Mouse (Mus musculus) spleen, postnatal 14 days (tissue): ENCODE data around the gene Lrmp.
"Not testable (repeated sequence)": the region's sequence is repeated elsewhere in the genome, so short reads cannot be mapped to it uniquely, and the experiment has no call there.

Source experiments
- DNase-seq, 2 experiments: peaks; one replicate each; pipeline ENCODE4 v3.0.0; 2021 to 2022; ENCODE audit warnings: low spot score in 2 of 2

Gene Lrmp

GRCm38 (mm10) chr6:145115476-145116097 lies at the start of gene Lrmp:
Gene Lrmp, plus strand, starts transcription at chr6:145115653.
- DNase-seq: no peak

DNA sequence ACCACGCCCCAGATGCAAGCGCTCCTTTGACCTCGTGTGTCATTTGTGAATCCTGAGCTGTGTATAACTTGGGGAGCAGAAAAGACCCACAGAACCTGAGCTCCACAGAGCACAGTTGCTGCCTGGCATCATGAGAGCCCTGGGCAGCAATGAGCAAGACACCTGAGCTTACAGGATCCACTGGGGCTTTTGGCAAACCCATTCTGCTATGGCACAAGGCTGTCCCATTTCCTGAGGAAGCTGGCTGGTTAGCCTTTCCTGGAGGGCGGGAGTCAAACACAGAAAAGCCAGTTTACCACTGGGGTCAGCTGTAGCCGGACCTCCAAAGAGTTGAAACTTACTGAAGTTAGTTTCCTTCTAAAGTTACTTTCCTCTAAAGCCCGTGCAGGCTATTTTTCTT lies 49.0 kb upstream of the Lrmp start:
- DNase-seq: no peak

DNA sequence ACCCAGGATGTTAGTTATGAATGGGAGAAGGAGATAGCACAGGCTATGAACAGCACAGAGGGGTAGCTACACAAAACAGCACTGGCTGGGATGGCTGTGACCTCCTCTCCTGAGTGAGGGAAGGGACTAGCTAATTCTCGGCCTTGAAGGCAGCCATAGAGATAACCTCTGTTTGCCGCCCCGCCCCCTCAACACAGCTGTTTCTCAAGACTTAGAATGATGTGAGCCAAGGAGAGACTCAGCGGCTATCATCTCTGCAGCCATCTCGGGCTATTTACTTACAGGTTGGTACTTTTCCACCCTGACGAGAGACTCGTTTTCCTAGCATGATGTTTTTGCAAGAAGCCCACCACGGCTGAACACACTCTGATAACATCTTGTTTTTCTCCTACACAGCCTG lies 47.8 kb upstream of the Lrmp start:
- no peak for DNase-seq

- no peak for DNase-seq
Measured at GRCm38 (mm10) chr6:145069397-145069796, 46.1 kb upstream of the Lrmp start.

DNA sequence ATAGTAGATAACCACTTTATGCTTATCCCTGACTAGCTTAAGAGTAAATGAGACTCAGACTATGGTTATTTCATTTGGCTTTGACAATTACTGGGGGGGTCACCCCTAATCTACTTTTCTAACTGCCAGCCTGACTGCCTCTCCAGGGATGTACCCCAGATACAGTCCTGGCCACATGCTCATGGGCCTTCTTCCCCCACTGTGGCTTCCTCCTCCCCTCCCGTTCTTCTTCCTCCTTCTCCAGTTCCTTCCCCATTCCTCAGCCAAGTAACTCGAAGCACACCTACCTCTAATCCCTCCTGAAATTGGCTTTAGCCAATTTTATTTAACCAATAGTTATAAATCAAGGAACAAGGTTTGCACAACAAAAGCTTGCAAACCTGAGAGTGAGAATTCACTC lies 45.5 kb upstream of the Lrmp start:
- no peak for DNase-seq

DNA sequence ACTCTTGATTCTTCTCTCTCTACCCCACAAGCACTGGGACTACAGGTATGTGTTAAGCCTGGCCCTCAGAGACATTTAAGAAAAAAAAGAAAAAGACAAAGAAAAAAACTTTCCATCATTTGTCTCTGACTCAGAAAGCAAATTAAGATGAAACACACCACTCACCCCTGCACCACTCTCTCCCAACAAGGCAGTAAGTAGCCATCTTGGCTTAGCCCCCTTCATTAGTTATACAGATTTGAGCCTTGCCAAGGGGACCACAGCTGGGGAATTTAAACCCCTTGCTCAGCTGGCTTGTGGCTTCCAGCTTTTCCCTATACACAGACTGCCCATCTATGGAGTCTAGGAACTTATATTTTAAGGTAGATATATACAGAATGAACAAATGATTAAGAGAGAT lies 41.0 kb upstream of the Lrmp start:
- DNase-seq: no peak

- no peak for DNase-seq
Measured at GRCm38 (mm10) chr6:145075088-145075547, 40.3 kb upstream of the Lrmp start.

- no peak for DNase-seq
Measured at GRCm38 (mm10) chr6:145075548-145076224, 39.8 kb upstream of the Lrmp start, which contains the start of gene Bcat1. Gene Bcat1, minus strand, starts transcription at chr6:145076184.

DNA sequence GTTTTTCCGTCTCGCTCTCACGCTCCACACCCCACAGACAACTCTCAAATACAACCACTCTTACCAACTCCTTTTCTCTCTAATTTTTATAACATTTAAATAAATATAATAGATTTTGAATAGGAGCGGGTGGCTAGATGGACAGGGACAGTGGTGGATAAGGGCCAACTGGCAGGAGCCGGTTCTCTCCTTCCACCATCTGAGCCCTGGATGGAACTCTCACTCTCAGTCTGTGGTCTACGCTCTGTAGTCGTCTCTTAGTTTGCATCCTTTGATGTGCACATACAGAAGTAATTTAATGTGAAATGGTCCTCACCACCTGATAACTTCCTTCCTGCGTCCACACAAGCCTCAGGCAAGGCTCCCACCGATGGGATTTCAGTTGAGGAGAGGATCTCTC lies 39.2 kb upstream of the Lrmp start:
- no peak for DNase-seq

DNA sequence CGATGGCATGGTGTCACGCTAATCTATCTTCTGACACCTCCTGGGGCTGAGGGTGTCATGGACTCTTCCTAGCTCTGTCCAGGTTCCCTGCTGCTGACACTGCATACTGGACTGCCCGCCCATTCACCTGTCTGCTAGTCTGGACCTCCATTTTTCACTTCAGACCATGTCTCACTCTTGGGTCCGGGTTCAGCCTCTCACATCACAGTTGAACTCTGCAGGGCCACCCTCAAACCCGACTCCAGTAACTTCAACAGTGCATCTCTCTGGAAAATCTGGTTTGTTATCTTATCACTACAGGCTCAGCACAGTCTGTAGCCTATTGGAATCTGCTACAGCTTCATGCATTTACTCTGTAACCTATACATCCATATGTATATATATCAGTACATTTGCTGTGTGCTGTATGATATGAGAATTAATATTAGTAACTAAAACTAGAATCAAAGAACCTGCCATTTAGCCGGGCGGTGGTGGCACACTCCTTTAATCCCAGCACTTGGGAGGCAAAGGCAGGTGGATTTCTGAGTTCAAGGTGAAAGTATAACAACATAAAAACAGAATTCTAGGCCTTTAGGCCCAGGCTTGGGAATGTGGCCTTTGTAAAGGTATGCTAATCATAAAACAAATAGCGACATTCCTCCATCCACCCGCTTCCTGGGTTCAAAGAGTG lies 36.2 kb upstream of the Lrmp start:
- no peak for DNase-seq

DNA sequence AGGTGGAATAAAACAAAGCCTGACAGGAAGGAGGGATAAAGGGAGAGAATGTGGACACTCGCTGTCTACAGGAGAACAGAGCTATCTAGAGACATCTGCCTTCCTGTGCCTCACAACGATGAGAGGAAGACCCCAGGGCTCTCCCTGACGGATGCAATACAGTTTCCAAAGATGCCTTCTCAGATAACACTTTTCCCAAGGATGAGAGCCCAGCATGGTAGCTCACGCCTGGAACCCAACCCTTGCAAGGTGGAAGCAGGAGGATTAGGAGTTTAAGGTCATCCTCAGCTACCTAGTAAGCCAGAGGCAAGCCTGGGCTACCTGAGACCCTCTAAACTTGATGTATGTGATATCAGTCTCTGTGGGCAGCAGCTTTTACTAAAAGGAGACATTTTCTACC lies 33.7 kb upstream of the Lrmp start:
- DNase-seq: no peak

DNA sequence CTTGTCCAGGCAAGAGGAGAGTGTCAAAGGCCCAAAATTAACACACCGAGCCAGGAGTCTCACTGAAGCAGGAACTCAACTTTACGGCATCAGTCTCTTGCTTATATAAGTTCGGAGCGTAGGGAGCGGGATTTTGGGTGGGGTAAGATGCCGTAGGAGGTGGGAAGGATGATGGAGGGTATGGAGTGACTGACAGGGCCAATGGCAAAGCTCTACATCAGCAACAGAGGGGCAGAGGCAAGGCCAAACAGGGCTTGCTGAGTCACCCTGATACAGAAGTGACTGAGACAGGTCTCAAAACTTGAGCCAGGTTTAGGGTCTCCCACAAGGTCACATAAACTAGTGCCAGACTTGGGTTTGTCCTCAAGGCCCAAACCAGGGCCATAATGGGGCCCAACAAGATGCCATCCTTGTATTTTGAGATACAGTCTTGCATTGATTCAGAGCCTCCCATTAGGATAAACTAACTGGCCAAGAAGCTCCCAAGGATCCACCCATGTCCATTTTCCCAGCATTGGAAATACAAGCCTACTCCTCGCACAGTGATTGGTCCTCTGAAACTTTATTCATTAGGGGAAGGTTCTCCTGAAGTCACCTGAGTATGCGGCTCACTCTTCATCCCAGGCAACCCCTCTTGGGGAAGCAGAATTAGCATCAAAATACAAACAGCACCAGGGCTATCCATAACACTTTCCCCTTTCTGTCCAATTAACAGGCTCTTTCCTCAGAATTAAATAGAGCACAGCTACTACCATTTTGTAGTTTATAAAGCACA lies 30.9 kb upstream of the Lrmp start:
- no peak for DNase-seq

DNA sequence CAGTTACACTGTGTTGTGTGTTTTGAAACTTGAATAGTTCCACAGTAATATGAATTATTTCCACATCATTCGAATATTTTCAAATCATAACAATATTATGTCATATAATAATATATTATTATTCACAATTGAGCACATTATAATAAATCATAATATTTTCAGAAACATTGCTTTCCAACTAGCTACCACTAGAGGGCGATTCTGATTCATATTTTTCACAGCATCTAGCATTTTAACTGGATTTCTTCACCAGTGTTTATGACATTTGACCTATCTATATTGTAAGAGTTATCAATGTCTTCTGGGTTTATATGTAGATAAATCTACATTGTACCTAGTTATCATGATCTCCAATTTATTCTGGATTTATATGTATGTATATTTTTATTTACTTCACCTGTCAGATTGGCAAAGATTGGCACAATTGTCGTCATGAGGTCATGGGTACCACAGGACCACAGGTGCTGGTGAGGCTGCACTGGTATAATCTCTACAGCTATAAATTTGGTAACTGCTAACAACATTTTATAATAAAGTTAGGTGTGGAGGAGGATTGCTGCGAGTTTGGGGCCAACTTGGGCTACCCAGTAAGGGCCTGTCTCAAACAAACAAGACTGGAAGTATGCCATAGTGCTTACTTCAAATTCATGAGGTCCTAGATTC lies 26.9 kb upstream of the Lrmp start:
- DNase-seq: no peak

DNA sequence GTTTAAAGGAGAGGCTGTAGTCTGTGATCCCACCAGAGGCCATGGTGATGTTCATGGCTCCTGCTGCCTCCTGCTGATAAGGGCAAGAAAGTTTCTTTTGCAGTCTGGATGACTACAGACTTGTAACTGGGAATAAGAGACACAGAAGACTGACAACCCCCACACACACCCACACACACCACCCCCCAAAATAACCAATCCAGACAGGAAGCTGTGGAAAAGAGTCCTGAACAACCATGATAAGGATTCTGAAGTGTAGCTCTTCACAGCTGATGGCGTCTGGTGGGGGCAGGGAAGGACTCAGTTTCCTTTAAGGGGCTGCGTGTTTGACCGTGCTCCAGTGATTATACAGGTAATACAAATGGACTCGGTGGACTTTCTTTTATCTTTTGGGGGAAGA lies 26.1 kb upstream of the Lrmp start:
- no peak for DNase-seq

GRCm38 (mm10) chr6:145090201-145090863 lies 25.1 kb upstream of the Lrmp start:
- no peak for DNase-seq

- no peak for DNase-seq
Measured at GRCm38 (mm10) chr6:145090928-145091327, 24.5 kb upstream of the Lrmp start.

DNA sequence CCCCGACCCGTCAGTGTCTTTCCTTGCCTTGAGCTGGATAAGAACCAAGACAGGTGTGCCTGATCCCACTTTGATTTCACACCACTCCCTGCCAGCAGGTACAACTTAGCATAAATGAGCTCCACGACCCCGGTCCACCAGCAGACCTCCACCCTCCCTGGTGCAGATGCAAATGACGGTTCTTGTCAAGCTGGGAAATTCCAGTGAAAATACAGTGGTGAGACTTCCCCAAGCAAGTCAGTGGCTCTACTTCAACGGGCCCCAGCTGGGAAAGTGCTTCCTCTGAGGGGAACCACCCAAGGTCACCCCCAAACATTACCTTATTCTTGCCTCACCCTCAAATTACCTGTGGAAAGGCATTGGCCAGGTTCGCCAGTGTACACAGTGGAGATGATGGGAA lies 23.5 kb upstream of the Lrmp start:
- DNase-seq: no peak

DNA sequence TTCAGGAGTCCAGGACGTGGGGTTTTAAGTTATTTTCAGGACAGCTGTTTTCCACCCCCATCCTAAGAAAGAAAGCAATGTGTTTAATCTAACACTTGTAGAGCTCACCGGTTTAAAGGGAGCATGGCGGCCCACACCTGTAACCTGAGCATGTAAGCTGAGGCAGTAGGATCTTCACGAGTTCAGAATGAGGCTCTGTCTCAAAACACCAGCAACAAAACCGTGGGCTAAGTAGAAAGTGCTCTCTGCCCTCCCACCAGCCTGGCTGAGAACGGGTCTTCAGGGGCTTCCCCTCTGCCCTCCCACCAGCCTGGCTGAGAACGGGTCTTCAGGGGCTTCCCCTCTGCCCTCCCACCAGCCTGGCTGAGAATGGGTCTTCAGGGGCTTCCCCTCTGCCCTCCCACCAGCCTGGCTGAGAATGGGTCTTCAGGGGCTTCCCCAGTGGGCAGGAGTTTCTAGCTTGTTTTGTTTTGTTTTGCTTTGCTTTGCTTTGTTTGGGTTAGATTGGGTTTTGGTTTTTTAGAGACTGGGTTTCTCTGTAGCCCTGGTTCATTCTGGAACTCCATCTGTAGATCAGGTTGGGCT lies 22.3 kb upstream of the Lrmp start:
- DNase-seq: not testable (repeated sequence)

DNA sequence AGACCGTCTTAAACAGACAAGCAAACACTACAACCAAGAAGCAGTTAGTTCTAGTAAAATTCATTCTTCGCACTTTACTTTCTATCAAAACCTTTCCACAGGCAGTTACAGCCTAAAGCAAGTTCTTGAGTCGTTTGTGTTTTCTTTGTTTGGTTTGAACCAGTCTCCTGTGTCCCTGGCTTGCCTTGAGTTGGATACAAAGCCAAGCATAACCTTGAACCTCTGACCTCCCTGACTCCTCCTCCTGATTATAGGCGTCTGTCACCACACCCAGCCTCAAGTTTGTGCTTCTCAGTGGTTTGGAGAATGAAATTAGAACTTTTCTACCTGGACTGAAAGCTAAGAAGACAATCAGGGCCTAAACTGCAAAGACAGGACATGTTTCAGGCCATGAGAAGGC lies 21.0 kb upstream of the Lrmp start:
- DNase-seq: no peak

DNA sequence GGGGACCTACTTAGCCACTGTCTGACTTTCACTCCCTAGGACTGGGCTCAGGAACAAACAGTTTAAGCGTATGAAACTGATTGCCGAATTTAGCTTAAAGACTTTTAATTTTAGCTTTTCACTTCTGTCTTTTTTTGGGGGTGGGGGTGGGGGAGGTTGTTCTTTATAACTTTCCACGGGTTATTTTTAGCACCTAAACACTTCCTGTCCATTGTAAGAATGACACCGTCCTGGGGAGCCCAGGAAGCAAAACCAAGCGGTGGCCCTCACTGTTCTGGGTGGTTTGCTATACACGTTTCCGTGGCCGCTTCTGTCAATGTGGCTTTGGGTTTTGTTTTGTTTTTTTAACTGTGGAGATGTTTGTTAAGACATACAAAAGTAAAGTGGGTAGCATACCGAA lies 14.5 kb upstream of the Lrmp start:
- DNase-seq: no peak
